Mouse (Mus musculus): ENCODE results near the gene Ppp1r9a.

Gene Ppp1r9a

DNA sequence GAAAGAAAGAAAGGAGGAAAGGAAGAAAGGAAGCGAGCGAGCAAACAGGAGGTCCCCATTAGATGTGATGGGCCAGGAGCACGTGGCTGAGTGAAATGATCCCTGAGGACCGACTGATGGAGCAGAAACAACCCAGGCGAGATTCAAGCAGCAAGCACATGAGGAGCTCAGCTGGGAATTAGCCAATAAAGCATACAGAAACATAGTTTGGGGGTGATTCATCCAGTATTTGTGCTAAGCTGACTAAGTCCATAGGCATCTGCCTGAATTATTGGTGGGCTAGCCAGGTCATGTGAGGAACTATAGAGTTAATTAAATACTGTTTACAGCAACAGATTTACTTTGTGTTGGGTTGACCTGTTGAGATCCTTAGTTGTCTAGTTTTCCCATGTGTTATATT, 277.9 kb downstream of the Ppp1r9a start:
- no peak for ATAC-seq (ENCODE audit: insufficient number of reproducible peaks, low FRiP score, low TSS enrichment)

DNA sequence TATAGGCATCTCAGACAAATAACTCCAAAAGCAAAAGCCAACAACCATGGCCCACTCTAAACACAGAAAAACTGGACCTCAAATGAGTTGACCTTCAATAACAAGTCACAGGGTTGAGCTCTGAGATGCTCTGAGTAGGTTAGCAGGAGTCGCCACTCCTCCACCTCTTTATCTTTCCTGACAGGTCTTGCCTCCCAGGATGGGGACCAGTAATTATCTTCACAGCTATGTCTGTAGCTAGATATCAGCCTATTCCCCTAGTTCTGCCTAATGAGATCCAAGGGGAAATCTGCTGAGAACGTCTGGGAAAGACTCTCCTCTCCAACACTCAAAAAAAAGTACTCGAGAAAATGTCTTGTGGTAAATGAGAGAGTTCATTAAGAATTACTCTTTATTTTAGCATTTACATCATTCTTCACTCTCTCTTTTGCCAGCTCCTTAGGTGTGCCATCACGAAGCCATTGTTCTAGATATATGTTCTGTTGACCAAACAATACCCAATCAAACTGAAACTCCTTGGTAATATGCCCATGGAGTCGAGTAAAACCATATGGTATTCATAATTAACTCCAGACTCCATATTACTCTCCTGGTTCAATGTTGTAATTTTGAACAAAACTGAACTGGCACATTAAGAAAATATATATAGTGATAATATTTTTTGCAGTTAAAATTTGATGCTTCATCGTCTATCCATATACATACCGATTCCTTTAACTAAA, 283.7 kb downstream of the Ppp1r9a start:
- ATAC-seq (ENCODE audit: insufficient number of reproducible peaks, low FRiP score, low TSS enrichment): no peak

DNA sequence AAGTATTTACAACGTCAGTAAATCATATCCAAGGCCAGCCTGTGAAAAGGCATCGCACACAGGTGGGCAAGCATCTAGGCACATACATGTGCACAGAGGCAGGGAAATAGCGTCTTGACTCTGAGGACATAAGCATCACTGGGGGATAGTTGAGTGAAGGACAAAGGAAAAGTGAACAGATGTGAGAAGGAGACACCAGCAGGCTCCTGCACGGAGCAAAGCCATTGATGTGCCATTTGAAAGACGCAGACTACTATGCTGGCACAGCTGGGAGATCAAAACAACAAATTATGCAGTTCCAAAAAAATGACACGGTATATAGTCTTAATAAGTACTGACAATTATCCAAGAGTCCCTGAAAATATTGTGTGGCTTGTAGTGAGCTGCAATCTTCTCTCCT, 284.9 kb downstream of the Ppp1r9a start:
- ATAC-seq (ENCODE audit: insufficient number of reproducible peaks, low FRiP score, low TSS enrichment): no peak

DNA sequence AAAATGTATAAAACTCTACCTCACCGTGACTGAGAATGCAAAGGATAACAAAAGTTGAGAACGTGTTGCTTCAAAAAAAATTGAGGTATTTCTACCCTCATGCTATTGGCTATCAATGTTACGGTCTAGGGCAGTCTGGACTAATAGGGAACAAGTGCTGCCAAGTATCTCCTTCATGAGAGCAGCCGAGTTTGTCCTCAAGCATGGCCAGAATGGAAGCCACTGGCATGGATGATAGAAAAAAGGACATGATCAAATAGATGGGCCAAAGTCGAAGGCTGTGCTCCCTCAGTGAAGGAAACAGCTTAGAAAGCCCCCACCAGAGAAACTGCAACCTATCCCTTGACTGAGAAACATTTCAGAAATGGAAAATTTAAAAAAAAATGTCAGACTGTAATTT, 285.3 kb downstream of the Ppp1r9a start:
- no peak for ATAC-seq (ENCODE audit: insufficient number of reproducible peaks, low FRiP score, low TSS enrichment)

DNA sequence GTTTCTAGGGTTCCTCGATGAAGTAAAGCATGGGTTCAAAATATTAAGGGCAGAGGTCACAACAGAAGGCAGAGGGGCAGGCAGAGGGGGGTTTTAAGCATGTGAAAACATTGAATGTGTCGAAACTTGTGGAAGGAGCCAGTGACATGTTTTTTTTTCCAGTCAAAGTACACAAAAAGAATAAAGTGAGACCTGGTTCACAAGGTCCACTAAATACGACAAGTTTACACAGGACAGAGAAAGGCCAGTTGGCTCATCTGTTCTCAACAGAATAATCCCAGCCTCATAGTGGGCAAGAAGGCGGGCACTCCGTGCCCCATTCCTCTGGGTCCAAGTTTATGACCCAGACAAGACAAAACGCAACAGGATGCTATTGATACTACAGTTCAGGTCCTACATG, 286.2 kb downstream of the Ppp1r9a start:
- ATAC-seq (ENCODE audit: insufficient number of reproducible peaks, low FRiP score, low TSS enrichment): no peak

DNA sequence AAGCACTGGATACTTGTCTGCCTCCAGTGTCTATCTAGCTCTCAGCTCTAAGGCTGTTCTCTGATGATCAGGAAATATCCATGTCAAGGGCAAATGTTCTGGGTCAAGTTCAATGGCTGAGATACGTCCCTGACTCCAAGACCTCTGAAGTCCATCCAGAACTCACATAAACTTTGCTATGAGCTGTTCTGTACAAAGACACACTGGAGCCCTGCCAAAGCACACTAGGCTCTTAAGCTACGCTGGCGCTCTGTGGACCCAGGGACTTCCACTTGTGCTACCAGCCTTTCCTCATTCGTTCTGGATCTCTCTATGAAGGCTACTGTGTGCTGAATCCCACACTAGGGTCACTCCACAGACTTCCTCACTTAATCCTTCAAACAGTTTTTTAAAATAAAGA, 286.8 kb downstream of the Ppp1r9a start:
- ATAC-seq (ENCODE audit: insufficient number of reproducible peaks, low FRiP score, low TSS enrichment): no peak

DNA sequence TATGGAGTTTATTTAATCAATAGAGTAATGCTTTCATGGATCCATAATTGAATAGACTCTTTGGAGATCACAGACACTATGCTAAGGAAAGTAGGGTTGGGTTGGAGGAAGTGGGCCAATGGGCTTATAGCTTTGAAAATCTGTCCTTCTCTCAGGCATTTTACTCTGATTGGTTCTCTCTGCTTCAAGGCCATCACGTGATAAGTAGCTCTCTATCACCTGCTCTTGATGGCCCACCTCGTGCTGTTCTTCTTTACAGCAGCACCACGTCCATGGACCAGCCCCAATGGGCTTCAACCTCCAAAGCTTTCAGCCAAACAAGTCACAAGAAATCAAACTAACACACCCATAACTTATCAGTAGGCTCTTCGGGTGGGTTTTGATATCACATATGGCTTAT, 288.0 kb downstream of the Ppp1r9a start:
- ATAC-seq (ENCODE audit: insufficient number of reproducible peaks, low FRiP score, low TSS enrichment): no peak

DNA sequence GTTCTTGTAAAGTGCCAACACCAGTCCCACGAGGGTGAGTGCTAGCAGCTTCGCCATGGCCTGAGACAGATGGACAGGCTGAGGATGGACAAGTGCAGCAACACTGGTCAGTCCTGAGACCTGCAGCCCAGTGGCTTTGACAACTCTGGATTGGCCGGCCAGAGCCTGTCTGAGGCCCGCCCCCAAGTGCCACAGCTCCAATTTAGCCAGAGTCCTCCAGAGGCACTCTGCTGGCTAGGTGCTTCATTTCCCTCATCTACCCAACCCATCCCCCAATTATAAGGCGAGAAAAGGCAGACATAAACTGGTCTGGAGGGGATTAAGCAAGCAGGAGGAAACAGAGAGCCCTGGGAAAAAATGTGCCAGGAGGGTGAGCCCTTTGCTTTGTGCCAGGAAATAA, 291.0 kb downstream of the Ppp1r9a start, which contains the start of gene Pon1:
TSS of gene Pon1 (minus strand) at position 254 of the 400 bp plus-strand sequence.
- ATAC-seq (ENCODE audit: insufficient number of reproducible peaks, low FRiP score, low TSS enrichment): no peak

DNA sequence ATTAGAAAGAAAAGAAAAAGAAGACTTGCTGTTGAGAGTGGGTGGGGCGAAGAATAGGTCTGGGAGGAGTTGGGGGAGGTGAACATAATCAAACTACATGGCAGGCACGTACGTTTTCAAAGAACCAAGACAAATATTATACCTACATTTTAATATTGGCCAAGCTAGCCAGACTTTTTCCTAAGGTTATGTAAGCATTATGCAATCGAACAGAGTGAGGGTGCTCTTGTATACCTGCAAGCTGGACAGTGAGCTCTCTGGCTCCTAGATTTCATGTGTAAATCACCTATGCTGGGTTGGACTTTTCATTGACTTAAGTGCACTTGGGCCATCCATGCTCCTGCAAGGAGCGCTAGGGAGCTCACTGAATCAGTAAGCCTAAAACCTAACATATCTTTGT, 295.9 kb downstream of the Ppp1r9a start:
- ATAC-seq (ENCODE audit: insufficient number of reproducible peaks, low FRiP score, low TSS enrichment): no peak

DNA sequence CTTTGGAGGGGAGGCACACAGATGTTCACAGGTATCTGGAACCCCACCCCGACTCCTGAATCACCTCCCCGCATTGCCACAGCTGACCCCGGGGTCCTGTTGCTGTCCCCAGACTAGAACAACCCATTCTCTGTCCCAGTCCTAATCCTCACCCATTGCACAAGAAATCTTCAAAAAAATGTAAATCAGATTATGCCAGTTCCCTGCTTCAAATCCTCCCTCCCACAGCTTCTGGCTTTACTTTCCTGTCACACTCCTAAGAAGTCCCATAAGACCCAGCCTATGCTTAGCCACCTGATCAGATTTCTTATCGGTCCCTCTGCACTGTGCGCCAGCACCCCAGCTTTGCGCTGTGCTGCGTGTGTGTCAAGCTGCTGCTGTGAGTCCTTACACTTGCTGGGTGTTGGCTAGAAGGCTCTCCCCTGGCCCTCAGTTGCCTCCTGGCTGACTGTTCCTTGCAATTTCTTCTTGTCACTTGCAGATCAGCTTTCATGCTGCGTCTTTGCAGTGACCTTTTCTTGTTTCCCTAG, 296.7 kb downstream of the Ppp1r9a start:
- ATAC-seq (ENCODE audit: insufficient number of reproducible peaks, low FRiP score, low TSS enrichment): no peak

DNA sequence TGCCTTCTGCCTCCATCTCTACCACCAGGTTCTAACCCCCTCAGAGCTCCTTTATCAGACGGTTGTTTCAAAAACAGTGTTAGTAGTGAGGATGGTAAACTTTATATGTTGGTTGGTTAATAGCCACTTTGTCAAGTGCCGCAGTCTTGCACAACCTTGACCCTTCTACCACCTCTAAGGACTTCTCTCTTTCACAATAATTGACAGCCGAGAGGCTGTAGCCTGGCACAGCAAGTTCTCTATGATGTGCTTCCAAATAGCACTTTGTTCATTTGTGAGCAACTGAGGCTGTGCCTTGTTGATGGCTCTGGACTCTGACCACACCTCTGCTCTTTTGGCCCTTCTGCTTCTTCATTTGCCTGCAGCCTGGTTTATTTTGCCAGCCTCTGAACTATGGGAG, 297.2 kb downstream of the Ppp1r9a start:
- no peak for ATAC-seq (ENCODE audit: insufficient number of reproducible peaks, low FRiP score, low TSS enrichment)

DNA sequence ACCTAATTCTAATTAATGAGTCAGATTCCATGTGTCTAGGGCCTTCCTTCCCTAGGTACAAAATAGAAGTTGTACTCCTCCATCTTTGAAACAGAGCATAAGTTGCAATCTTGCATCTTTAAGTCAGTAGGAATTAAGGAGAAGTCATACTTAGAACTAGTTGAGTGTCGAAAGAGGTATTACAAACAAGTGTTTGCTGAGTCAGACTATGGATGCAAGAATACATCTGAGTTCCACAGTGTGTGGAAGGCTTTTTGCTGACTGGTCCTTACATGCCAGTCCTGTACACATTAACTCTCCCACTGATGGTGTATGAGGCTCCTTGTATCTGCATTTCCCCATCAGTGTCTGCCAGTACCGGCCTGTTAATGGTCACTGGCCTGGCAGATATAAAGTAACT, 305.1 kb downstream of the Ppp1r9a start:
- no peak for ATAC-seq (ENCODE audit: insufficient number of reproducible peaks, low FRiP score, low TSS enrichment)
